Mouse (Mus musculus) midbrain, embryonic 13.5 days (tissue): ENCODE results near the gene Polr3h. TPM values are rescaled to one million over a fixed set of nuclear protein-coding genes. Genes with fewer than 3 reads are reported as not detected.

Source experiments
- ATAC-seq: fragments of 200-750 bp; cut with Nextera tagmentation; 2 replicates; pipeline ENCODE4 v1.8.0; 2017; ENCODE audit warnings: mild to moderate bottlenecking, moderate TSS enrichment, moderate library complexity
- H3K27ac ChIP-seq: fragments of 300-500 bp; sonication (generic); 2 replicates; pipeline ENCODE4 v1.5.1; 2015; ENCODE audit warnings: inconsistent platforms, mild to moderate bottlenecking, moderate library complexity
- H3K27me3 ChIP-seq: fragments of 300-500 bp; sonication (generic); 2 replicates; pipeline ENCODE4 v1.6.1; 2015; ENCODE audit warnings: mild to moderate bottlenecking, inconsistent platforms
- H3K36me3 ChIP-seq: fragments of 300-500 bp; sonication (generic); 2 replicates; pipeline ENCODE4 v1.6.1; 2015; ENCODE audit warnings: mild to moderate bottlenecking, inconsistent platforms
- H3K4me1 ChIP-seq: fragments of 300-500 bp; sonication (generic); replicated peaks from 2 replicates; pipeline ENCODE4 v1.6.1; 2015; ENCODE audit warnings: inconsistent platforms
- H3K4me2 ChIP-seq: fragments of 300-500 bp; sonication (generic); replicated peaks from 2 replicates; pipeline ENCODE4 v1.6.1; 2015; ENCODE audit warnings: moderate library complexity, mild to moderate bottlenecking, inconsistent platforms
- H3K4me3 ChIP-seq: fragments of 300-500 bp; sonication (generic); replicated peaks from 2 replicates; pipeline ENCODE4 v1.5.1; 2015; ENCODE audit warnings: mild to moderate bottlenecking, inconsistent platforms
- H3K9ac ChIP-seq: fragments of 300-500 bp; sonication (generic); replicated peaks from 2 replicates; pipeline ENCODE4 v1.6.1; 2015; ENCODE audit warnings: mild to moderate bottlenecking, inconsistent platforms
- H3K9me3 ChIP-seq: fragments of 300-500 bp; sonication (generic); 2 replicates; pipeline ENCODE4 v1.6.1; 2016; ENCODE audit warnings: mild to moderate bottlenecking, inconsistent platforms
- WGBS: fragments of 180-500 bp; shearing (Covaris S2); methylation state at CpG from one replicate; pipeline ENCODE4 v1.1.7; 2015; 5-methylcytosine and 5-hydroxymethylcytosine counted together
- polyA plus RNA-seq: library from polyadenylated mRNA; unstranded; fragments of >200 nt; fragmentation: Nextera tagmentation; extraction: Ambion mirVana; gene quantifications from 2 replicates; pipeline ENCODE4 v1.2.1, GENCODE M21; 2015

Gene Polr3h
- polyA plus RNA-seq, 1 experiment from 2014 or later = 69.7 TPM

DNA sequence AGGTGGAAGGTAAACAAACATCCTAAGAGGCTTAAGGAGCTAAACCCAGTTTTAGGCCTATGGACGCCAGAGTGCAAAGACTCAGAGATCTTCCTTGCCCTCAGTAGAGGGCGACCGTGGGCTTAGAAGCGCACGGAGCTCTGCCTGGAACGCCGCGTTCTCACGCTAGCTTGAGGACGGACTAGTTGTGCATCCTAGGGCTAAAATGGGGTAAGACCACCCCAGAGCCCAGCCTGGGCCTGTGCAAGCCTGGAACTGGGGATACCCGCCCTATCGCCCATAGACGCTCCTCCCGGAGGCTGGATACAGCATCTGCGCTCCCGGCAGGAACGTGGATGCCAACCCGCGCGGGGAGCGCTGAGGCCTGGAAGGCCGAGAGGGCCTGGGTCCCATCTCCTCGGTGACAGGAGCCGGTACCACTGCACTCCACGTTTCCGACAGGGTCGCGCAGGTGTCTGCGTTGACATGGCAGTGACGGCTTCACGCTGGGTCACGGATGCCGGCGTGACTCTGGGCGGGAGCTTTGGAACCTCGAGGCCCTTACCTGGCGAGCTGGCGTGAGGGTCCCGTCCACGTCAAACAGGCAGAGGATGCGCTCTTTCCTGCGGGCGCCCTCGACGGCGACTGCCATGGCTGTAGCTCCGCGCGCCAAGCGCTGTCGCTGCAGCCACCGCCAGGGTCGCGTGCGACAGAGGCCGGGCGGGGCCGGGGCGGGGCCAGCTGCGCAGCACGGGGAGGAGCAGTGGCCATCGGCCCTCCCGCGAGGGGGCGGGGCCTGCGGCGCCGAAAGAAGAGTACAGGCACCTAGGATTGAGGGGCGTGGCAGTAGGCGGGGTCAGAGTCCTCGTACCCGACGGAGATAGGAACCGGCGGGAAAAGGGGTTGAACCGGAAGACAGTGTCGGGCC lies 34.4 kb upstream of the Polr3h start, which contains the start of gene Pmm1:
Gene Pmm1 (minus strand): TSS at position 760 of the 907 bp plus-strand sequence.
- no peaks in the 10 kb centered on the region for H3K27me3 ChIP-seq
- no peaks in the 10 kb centered on the region for H3K9me3 ChIP-seq
- peak within 1 kb of the TSS; percentile 54 for H3K4me3 ChIP-seq
- H3K27ac ChIP-seq = peak within 1 kb of the TSS; percentile 89
- ATAC-seq = peak; percentile 95
- under 1% methylated on average over 75 of the region's 77 CpGs for WGBS
- peak within 1 kb of the TSS; percentile 91 for H3K4me2 ChIP-seq
- H3K4me1 ChIP-seq = peaks cover 8% of the 10 kb centered on the region
- peak within 1 kb of the TSS; percentile 72 for H3K9ac ChIP-seq
- H3K36me3 ChIP-seq = 0 out of 2 replicates have a peak, but pooled peaks cover 3% of the 10 kb centered on the region

DNA sequence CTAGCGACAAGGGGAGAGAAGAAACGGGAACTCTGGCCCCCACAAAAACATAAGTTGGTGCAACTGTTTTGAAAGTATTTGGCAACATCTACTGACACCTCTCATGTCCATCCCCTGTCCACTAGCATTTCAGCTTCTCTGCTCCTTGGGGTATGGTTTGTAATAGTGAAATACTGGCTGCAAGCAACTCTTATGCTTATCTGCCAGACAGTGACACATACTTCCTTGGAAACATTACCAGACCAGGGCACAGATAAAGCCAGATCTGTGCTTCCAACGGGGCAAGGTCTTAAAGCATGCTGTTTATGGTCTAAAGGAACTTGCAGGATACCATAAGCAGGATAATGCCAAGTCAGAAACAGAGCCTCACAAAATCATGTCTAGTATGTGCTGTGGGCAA lies 32.9 kb upstream of the Polr3h start:
- no peak overlapping the region for H3K4me2 ChIP-seq
- no peak overlapping the region for H3K9ac ChIP-seq
- no peak for ATAC-seq

DNA sequence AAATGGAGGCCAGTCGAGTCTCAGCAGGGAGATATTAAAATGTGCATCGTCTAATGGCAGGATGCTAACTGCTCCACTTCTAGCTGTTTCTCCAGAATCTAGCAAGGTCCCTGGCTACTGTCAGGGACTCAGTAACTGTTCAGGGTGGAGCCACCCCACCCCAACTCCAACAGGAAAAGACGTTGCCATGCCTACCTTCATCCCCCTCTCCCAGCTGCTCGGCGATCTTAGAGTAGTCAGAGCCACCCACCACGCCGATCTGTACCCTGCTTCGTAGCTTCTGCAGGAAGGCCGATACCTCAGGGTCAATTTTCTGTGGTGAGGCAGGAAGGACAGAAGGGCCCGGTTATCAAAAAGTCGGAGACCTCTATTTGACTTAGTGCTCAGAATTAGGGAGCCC lies 31.6 kb upstream of the Polr3h start:
- no peak for ATAC-seq
- H3K36me3 ChIP-seq = peaks cover 14% of the 10 kb centered on the region
- WGBS = 86% methylated on average over 11 of the region's 11 CpGs
- no peak overlapping the region for H3K4me2 ChIP-seq
- H3K4me3 ChIP-seq = no peak overlapping the region
- H3K27ac ChIP-seq = no peak overlapping the region
- H3K27me3 ChIP-seq = no peaks in the 10 kb centered on the region
- H3K9ac ChIP-seq = peak overlapping the region; percentile 14; the same call in 1 of the 2 replicates
- H3K4me1 ChIP-seq = peaks cover 8% of the 10 kb centered on the region
- H3K9me3 ChIP-seq = no peaks in the 10 kb centered on the region

More for the DNA sequence above, 32.9 kb upstream of the Polr3h start:
- Histone ChIP-seq H3K9me3 (no peaks in the 10 kb centered on the region), H3K27me3 (no peaks in the 10 kb centered on the region), H3K4me3 (no peak overlapping the region), H3K27ac (no peak overlapping the region), H3K36me3 (peaks cover 13% of the 10 kb centered on the region), H3K4me1 (peaks cover 8% of the 10 kb centered on the region)
- 94% methylated on average over 3 of the region's 3 CpGs for WGBS

DNA sequence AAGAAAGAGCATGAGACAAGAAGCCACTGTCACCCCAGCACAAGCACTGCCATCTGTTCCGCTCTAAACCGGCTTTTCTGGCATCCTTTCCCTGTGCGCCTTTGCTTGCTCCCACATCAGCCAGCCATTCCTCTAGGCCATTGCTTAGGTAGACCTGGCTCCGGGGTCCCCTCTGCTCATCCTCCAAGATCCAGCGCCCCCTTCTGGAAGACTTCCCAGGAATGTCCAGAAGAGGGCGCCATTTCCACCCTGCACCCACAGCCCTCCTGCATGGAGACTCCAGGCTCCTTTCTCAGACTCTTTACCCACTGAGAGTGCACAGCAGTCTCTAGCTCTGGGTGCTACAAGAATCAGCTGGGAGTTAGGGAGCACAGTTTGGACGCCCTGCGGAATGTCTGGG lies 30.4 kb upstream of the Polr3h start:
- no peak overlapping the region for H3K4me3 ChIP-seq
- H3K27me3 ChIP-seq = no peaks in the 10 kb centered on the region
- no peaks in the 10 kb centered on the region for H3K9me3 ChIP-seq
- WGBS = 53% methylated on average over 8 of the region's 8 CpGs
- H3K4me2 ChIP-seq = no peak overlapping the region
- no peak overlapping the region for H3K9ac ChIP-seq
- H3K4me1 ChIP-seq = peaks cover 8% of the 10 kb centered on the region
- no peak for ATAC-seq
- peaks cover 24% of the 10 kb centered on the region for H3K36me3 ChIP-seq
- H3K27ac ChIP-seq = no peak overlapping the region

DNA sequence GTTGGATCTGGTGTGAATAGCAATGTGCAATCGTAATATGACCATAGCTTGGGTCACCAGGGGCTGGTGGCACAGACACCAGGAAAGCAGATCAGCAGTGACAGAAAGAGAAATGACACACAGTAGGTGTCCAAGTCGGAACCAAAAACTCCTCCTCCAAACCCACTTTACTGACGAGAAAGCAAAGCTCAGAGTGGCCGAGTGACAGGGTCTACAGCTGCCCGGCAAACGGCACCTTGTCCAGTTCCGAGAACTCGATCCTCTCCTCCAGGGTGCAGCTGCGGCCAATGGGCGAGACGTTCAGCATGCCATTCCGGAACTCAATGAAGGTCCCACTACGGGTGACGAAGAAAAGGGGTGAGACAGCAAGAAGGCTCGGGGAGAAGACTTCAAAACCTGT lies 29.4 kb upstream of the Polr3h start:
- WGBS = 92% methylated on average over 15 of the region's 15 CpGs
- H3K27ac ChIP-seq = no peak overlapping the region

DNA sequence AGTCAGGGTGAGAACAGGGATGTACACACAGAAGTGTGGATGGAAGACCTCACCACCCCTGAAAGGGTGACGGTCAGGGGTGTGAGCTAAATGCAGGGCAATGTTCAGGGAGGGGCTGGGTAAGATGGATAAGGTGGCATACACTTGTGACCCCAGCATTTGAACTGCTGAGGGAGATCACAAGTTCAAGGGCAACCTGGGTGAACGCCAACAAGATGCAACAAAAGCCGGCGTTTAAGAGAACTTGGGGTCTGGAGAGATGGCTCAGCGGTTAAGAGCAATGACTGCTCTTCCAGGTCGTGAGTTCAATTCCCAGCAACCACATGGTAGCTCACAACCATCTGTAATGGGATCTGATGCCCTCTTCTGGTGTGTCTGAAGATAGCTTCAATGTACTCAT lies 28.7 kb upstream of the Polr3h start:
- no peak for ATAC-seq

More for the DNA sequence above, 29.4 kb upstream of the Polr3h start:
- peaks cover 8% of the 10 kb centered on the region for H3K4me1 ChIP-seq
- H3K27me3 ChIP-seq = no peaks in the 10 kb centered on the region
- ATAC-seq = no peak
- H3K4me3 ChIP-seq = no peak overlapping the region
- no peak overlapping the region for H3K9ac ChIP-seq
- H3K36me3 ChIP-seq = peaks cover 35% of the 10 kb centered on the region
- no peaks in the 10 kb centered on the region for H3K9me3 ChIP-seq
- no peak overlapping the region for H3K4me2 ChIP-seq

DNA sequence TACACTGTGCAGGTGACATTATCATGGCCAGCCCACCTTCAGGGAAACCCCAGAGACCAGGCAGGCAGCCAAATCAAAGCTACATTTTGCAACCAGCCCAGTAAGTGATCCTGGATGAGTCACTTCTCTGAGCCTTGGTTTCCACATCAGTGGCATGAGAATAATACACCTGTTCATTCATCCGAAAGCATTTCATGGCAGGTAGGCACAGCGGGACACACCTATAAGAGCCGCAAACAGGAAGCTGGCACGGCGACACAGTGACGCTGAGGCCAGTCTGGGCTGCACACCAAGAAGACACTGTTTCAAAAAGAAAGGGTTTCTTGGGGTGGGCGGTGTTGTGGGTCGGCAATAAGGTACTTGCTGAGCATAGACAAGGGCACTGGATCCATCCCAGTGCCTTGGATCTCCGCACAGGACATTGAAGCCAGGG lies 28.1 kb upstream of the Polr3h start:
- H3K9me3 ChIP-seq = no peaks in the 10 kb centered on the region
- peaks cover 2% of the 10 kb centered on the region; the same call in 1 of the 2 replicates for H3K4me1 ChIP-seq
- ATAC-seq = no peak
- H3K9ac ChIP-seq = no peak overlapping the region
- H3K27me3 ChIP-seq = no peaks in the 10 kb centered on the region
- no peak overlapping the region for H3K4me2 ChIP-seq
- H3K27ac ChIP-seq = no peak overlapping the region
- WGBS = 97% methylated on average over 9 of the region's 9 CpGs
- no peak overlapping the region for H3K4me3 ChIP-seq
- peaks cover 47% of the 10 kb centered on the region for H3K36me3 ChIP-seq

More for the DNA sequence above, 28.7 kb upstream of the Polr3h start:
- Histone ChIP-seq H3K27me3 (no peaks in the 10 kb centered on the region), H3K36me3 (peaks cover 41% of the 10 kb centered on the region), H3K4me2 (no peak overlapping the region), H3K4me1 (peaks cover 7% of the 10 kb centered on the region; the same call in 1 of the 2 replicates), H3K9ac (no peak overlapping the region), H3K4me3 (no peak overlapping the region), H3K27ac (no peak overlapping the region), H3K9me3 (no peaks in the 10 kb centered on the region)
- 94% methylated on average over 6 of the region's 6 CpGs for WGBS

DNA sequence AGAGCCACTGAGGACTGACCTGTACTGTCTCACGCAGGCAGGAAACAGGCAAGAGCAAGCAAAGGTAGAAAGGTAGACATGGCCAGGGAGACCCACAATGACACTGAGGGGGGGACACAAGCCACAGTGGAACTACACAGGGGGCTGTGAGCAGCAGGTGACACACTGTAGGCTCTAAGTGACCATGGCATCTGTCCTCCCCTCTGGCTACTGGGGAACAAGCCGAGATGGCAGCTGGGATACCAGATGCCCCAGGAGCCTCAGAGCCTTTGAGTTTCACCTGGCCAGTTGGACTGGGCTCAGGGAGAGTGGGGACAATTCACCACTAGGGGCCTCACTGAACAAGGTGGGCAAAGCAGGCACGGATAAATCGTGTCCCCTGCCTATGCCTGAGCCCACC lies 26.3 kb upstream of the Polr3h start:
- H3K9ac ChIP-seq = no peak overlapping the region
- no peaks in the 10 kb centered on the region for H3K4me1 ChIP-seq
- no peaks in the 10 kb centered on the region for H3K9me3 ChIP-seq
- H3K4me3 ChIP-seq = no peak overlapping the region
- H3K36me3 ChIP-seq = peaks cover 65% of the 10 kb centered on the region
- no peak overlapping the region for H3K27ac ChIP-seq
- WGBS = 84% methylated on average over 4 of the region's 4 CpGs
- no peak overlapping the region for H3K4me2 ChIP-seq
- ATAC-seq = no peak
- no peaks in the 10 kb centered on the region for H3K27me3 ChIP-seq

DNA sequence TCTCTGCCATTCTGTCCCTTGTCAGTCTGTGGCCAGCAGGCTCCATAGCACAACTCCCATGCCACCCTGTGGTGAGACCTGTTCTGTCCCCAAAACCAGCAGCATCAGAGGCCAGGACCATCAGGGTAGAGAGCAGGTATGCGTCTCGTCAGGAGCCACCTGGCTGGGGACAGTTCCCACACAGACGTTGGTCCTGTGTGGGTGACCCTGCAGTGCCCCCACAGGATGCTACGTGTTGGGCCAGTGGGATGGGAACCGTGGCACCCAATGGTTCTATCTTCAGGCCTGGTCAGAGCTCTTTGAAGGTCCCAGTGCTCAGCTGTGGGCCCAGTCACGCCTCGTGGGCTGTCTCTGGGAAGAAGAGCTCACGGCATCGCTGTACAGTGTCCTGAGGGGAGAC lies 25.1 kb upstream of the Polr3h start:
- no peak overlapping the region for H3K4me3 ChIP-seq
- H3K36me3 ChIP-seq = peaks cover 74% of the 10 kb centered on the region
- H3K9me3 ChIP-seq = no peaks in the 10 kb centered on the region
- peak; percentile 32; the same call in 1 of the 2 replicates for ATAC-seq
- no peaks in the 10 kb centered on the region for H3K4me1 ChIP-seq
- no peak overlapping the region for H3K27ac ChIP-seq
- no peaks in the 10 kb centered on the region for H3K27me3 ChIP-seq
- no peak overlapping the region for H3K9ac ChIP-seq
- H3K4me2 ChIP-seq = no peak overlapping the region
- WGBS = 84% methylated on average over 9 of the region's 9 CpGs

DNA sequence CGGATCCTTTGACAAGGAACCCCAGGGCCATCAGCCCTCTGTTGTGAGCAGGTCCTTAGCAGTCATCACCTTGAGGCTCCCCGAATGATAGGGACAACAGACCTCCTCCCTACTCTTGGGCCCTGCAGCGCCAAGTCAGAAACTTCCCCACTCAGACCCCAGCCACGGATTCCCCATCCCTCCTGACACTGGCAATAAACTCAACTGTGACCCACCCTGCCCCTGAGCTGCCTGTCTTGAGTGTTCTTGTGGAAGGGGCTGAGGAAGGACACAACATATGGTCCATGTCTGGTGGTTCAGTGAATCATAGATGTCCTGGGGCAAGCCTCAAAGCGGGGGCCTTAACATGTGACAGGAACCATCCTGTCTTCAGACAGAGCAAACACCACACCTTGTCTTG lies 24.7 kb upstream of the Polr3h start:
- Histone ChIP-seq H3K27me3 (no peaks in the 10 kb centered on the region), H3K9ac (no peak overlapping the region), H3K27ac (no peak overlapping the region), H3K4me1 (no peaks in the 10 kb centered on the region), H3K4me3 (no peak overlapping the region), H3K36me3 (peaks cover 71% of the 10 kb centered on the region), H3K9me3 (no peaks in the 10 kb centered on the region), H3K4me2 (no peak overlapping the region)
- WGBS = 90% methylated on average over 5 of the region's 5 CpGs
- no peak for ATAC-seq

DNA sequence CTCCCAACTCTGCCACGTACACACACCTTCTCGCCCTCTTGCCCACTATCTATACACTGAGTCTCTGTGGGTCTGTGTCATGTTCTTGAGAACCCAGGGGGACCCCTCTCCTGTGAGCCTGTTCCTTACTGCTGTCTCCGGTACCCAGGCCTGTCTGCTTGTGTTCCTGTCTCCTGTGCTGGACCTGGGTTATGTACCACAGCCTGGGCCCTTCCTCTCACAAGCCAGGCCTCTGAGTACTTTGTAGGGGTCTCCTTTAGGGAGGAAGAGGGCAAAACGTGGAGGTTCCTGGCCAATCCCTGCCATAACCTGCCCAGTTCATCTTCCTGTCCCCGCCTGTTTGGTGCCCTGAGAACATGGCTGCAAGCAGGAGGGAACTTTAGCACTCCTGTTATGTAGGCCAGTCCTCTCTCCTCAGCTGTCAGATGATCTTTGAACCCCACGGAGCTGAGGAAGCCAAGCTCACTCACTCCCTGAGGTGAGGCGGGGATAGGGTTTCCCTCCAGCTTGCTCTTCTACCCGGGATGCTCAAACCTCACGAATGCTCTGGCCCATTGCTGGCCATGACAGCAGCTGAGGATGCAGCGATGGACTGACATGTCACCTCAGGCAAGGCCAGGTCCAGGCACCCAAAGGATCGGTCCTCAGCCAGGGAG lies 23.6 kb upstream of the Polr3h start:
- Histone ChIP-seq H3K4me2 (no peak overlapping the region), H3K4me1 (no peaks in the 10 kb centered on the region), H3K4me3 (no peak overlapping the region), H3K9me3 (no peaks in the 10 kb centered on the region), H3K9ac (no peak overlapping the region), H3K27ac (no peak overlapping the region), H3K36me3 (peaks cover 68% of the 10 kb centered on the region), H3K27me3 (no peaks in the 10 kb centered on the region)
- WGBS = 71% methylated on average over 11 of the region's 11 CpGs
- ATAC-seq = no peak

DNA sequence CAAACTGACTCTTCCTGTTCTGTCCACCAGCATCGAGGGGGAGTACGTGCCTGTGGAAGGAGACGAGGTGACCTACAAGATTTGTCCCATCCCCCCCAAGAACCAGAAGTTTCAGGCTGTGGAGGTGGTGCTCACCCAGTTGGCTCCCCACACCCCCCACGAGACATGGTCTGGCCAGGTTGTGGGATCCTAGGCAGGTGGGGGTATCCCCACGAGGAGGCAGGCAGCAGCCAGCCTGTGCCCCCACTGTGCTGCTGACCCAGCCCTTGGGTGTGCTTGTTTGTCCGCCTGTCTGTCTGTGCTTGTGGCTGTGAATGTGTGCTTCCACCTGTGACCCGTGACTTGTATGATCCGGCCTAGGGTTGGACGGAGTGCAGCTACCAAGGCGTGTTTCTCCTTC lies 23.0 kb upstream of the Polr3h start:
- Histone ChIP-seq H3K9ac (no peak overlapping the region), H3K36me3 (peaks cover 63% of the 10 kb centered on the region), H3K4me1 (no peaks in the 10 kb centered on the region), H3K27ac (no peak overlapping the region), H3K9me3 (no peaks in the 10 kb centered on the region), H3K4me3 (no peak overlapping the region), H3K4me2 (no peak overlapping the region), H3K27me3 (no peaks in the 10 kb centered on the region)
- no peak for ATAC-seq
- WGBS = 84% methylated on average over 10 of the region's 10 CpGs
